Mouse (Mus musculus) layer of hippocampus, postnatal 14 days (tissue): ENCODE measurements around the gene Bglap. TPM values are rescaled to one million over a fixed set of nuclear protein-coding genes. Genes with fewer than 3 reads are reported as not detected.
"Not testable (repeated sequence)": the region's sequence is repeated elsewhere in the genome, so short reads cannot be mapped to it uniquely, and the experiment has no call there.

Source experiments
- DNase-seq, 2 experiments: peaks; one replicate each; pipeline ENCODE4 v3.0.0; 2021 to 2022; ENCODE audit warnings: low spot score in 2 of 2, mixed read lengths in 1 of 2
- total RNA-seq, 2 experiments: library from RNA; stranded (reverse); gene quantifications; 2 replicates each; pipeline ENCODE4 v1.2.3; 2021

Bglap gene
- total RNA-seq, 2 experiments from 2014 or later, result 1.3 TPM; not detected in 1

DNA sequence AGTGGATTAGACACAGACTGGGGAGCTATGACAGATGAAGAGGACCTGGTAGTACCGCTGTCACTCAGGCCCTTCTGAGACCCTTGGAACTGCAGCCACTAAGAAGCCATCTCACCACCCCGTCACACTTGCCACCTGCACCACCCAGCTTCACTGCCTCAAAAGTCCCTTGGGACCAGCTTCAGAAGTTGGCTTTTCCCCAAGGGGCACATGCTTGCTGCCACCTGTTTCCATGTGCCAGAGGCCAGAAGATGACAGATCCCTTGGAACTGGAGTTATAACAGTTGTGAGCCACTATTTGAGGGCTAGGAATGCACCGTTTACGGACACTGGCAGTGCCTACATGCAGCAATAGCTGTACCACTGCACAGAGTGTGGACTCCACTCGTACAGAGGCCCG lies 11.0 kb upstream of the Bglap start:
- no peak for DNase-seq

DNA sequence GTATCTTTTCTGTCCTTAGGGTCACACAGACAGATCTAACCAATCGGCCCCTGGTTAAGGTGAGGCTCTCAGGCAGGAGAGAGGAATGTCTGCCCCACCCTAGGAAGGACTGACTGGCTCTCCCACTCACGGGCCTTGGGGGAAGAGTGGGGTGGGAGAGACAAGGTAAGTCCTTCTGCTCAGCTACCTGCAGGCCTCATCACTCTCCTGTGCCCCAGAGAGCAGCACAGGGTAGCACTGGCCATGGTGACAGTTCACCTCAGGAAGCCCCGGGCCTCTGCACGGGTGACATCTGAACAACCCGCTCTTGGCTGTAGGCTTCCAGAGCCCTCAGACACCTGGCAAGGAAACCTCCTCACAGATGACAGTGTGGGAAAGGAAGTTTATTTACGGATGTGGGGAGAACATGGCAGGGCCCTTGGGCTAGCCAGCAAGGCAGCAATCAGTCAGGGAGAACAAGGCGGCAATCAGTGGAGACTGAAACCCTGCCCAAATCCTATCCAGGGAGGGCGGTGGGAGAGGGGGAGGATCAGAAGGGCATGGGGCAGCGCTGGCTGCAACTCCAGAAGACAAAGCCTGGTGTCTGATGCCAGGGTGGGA lies 9.6 kb upstream of the Bglap start:
- DNase-seq, result no peak

GRCm38 (mm10) chr3:88382383-88382782 lies 1.9 kb downstream of the Bglap start:
- DNase-seq, result not testable (repeated sequence)

DNA sequence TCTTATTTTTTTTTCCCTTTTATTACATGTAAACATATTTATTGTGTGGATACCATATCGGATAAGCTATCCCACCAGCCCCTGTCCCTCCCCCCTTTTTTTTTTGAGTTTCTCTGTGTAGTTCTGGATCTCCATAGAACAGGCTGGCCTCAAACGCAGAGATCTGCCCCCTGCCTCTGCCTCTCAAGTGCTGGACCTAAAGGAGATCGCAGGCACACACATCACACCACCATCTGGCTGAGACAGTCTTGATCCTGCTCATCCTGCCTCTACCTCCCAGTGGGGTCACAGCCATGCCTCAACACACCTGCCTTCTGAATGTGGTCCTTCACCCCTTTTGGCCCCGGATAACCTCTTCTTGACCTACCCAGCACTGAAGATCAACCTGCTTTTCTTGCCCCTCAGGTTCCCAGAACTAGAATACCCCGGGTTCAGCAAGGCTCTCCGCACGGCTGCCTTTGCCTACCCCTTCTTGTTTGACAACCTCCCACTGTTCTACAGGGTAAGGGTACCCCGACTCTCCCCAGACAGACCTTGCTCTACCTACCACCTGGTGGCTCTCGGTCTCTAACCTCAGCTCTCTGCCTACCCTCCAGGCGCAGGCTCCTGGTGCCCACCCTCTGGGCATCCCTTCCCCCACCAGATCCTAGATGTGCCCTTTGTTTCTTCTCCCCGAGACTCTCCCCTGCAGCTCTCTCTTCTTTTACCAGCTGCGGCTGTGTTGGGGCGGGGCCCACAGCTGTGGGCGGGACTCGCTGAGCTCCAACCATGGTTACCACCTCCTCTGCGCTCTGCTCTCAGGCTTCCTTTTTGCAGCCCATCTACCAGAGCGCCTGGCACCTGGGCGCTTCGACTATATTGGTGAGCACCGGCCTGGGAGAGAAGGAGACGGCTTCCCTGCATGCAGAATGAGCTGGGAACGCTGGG lies 2.6 kb downstream of the Bglap start:
- not testable (repeated sequence) for DNase-seq

- DNase-seq, result not testable (repeated sequence)
These were observed 5.7 kb downstream of the Bglap start, which contains the start of gene Bglap2 for GRCm38 (mm10) chr3:88378599-88378998. Bglap2 (minus strand) TSS chr3:88378699.

- DNase-seq, result not testable (repeated sequence)
These were observed 7.6 kb downstream of the Bglap start for GRCm38 (mm10) chr3:88376644-88377043.

- not testable (repeated sequence) for DNase-seq
These were observed 8.3 kb downstream of the Bglap start for GRCm38 (mm10) chr3:88375750-88376626.

DNA sequence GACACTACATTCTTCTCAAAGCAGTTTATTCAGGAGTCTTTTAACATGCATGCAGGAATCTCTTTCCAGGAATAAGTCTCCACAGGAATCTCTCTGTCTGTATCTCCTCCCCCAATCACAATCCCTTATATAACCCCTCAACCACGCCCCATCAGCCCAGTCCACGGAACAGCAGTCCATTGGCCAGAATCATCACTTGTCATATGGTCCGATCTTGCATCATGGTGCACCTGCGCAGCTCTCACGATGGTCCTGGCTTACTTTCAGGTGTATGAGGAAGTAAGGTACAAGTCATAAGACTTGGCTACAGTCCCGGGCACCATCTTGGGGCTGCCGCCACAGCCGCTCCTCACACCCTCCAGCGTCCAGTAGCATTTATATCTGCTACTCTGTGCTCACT lies 11.6 kb downstream of the Bglap start, which contains the start of gene Bglap3:
Gene Bglap3, minus strand, starts transcription at position 101 of the 400 bp plus-strand sequence.
- DNase-seq, result not testable (repeated sequence)

DNA sequence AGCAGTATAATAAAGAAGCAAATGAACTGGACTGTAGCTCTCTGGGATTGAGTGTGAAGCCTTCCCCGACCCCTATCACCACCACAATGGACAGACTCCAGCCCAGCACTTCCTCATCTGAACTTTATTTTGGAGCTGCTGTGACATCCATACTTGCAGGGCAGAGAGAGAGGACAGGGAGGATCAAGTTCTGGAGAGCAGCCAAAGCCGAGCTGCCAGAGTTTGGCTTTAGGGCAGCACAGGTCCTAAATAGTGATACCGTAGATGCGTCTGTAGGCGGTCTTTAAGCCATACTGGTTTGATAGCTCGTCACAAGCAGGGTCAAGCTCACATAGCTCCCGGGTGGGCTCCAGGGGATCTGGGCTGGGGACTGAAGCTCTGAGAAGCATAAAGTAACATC lies 15.8 kb downstream of the Bglap start:
- not testable (repeated sequence) for DNase-seq

GRCm38 (mm10) chr3:88367517-88367916 lies 16.7 kb downstream of the Bglap start:
- not testable (repeated sequence) for DNase-seq

GRCm38 (mm10) chr3:88366830-88367428 lies 17.3 kb downstream of the Bglap start:
- DNase-seq, result peak in 1 of 2 experiments; percentile 43

DNA sequence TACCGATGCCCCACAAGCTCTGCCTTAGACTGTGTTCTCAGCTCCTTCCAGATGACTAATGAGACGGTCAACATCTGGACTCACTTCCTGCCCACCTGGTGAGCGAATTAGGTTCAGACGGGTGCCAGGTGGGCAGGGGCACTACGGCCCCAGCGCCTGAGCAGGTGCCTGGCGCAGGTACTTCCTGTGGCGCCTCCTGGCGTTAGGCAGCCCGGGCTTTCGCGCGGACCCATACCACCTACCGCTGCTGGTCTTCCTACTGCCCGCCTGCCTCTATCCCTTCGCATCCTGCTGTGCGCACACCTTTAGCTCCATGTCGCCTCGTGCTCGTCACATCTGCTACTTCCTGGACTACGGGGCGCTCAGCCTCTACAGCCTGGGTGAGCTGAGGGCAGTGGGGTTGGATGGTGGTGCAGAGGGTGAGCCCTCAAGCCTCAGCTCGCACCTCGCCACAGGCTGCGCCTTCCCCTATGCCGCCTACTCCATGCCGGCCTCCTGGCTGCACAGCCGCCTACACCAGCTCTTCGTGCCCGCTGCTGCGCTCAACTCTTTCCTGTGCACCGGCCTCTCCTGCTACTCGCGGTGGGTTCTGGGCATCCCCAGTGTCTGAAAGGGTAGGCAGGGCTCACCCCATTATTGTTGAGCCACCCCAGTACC lies 18.4 kb downstream of the Bglap start:
- no peak for DNase-seq

- DNase-seq, result peak; percentile 36 to 42
These were observed 19.9 kb downstream of the Bglap start, which contains the start of gene Paqr6 for GRCm38 (mm10) chr3:88364337-88364736. Paqr6 (plus strand) TSS chr3:88364584.

DNA sequence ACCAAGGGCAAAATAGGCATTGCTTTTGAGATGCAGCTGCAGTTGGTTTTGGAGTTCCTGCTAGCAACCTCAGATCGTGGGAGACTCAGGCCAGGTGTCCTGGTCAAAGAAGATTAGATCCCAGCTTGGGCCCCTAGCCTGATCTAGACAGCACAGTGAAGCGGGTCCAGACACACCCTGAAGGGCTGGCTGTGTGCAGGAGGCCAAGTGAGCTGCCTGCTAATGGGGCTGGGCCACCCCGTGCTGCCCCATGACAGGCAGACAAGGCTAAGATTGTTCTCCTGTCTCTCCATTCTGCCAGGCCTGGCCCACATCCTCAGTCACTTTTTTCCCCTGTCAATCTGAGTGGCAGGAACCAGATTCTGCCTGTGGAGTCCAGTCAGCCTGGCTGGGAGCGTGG lies 20.6 kb downstream of the Bglap start:
- peak in 1 of 2 experiments; percentile 58 for DNase-seq

GRCm38 (mm10) chr3:88361612-88362313 lies 22.5 kb downstream of the Bglap start:
- DNase-seq, result peak; percentile 28 to 60

- DNase-seq, result no peak
These were observed 23.2 kb downstream of the Bglap start for GRCm38 (mm10) chr3:88361096-88361495.

- DNase-seq, result no peak
These were observed 24.3 kb downstream of the Bglap start for GRCm38 (mm10) chr3:88359989-88360388.

- no peak for DNase-seq
These were observed 24.7 kb downstream of the Bglap start for GRCm38 (mm10) chr3:88359584-88359983.

- no peak for DNase-seq
These were observed 29.7 kb downstream of the Bglap start for GRCm38 (mm10) chr3:88354396-88355165.
